Comparison of ENCODE assay signal across 11 mouse cellular contexts in genomic region chr11:107421751-107422355, GRCm38 (mm10). TPM values are rescaled to one million over a fixed set of nuclear protein-coding genes. Genes with fewer than 3 reads are reported as not detected.
DNase-seq lines count a peak whose midpoint lies in the region; ATAC-seq and TF ChIP-seq lines count a peak whose summit lies in the region.
"Had no signal": no experiment of that assay in that cellular context is flagged by ENCODE, and none has a peak within 500 bp of the region (broad histone marks: within the 10 kb centered on the region; RNA-seq: fewer than 3 reads in every experiment).

No protein-coding gene starts in this region.

- H3K4me1 ChIP-seq in liver, embryonic 14.5 days (replicated peaks; ENCODE audit: control insufficient read depth in 2 of 2, insufficient read depth in 2 of 2, low read length in 1 of 2), result peaks cover 18 to 34% of the 10 kb centered on the region in 2 experiments

- no peak overlapping the region for H3K4me3 ChIP-seq in left cerebral cortex, adult 2 months
- H3K4me3 ChIP-seq in liver, embryonic 14.5 days (ENCODE audit: insufficient read depth in 1 of 2, low read depth in 2 of 2, low read length in 2 of 2), result no peak overlapping the region
- H3K4me3 ChIP-seq: embryonic facial prominence, embryonic 13.5 days; hindbrain, embryonic 15.5 days; limb, embryonic 12.5 days had no signal

- H3K36me3 ChIP-seq in liver, embryonic 14.5 days (replicated peaks; ENCODE audit: control insufficient read depth, insufficient read depth, low read depth), result no peaks in the 10 kb centered on the region
- H3K36me3 ChIP-seq: embryonic facial prominence, embryonic 13.5 days; hindbrain, embryonic 15.5 days; limb, embryonic 12.5 days had no signal

- intact Hi-C loops in left cerebral cortex, adult 2 months (cut with DNase I), result no loop called here
- intact Hi-C loops in left cerebral cortex, postnatal 4 days (cut with DNase I), result no loop called here

- no peak for ATAC-seq in CD4-positive, CD25-positive, alpha-beta regulatory T cell, adult 4 months
- ATAC-seq in liver, embryonic 14.5 days (ENCODE audit: insufficient read depth), result peak; percentile 59; the same call in 1 of the 2 replicates
- no peak for ATAC-seq in activated CD4-positive, CD25-positive, alpha-beta regulatory T cell, adult 4 months

- no peaks in the 10 kb centered on the region for H3K27me3 ChIP-seq in liver, embryonic 14.5 days (ENCODE audit: control insufficient read depth, insufficient read depth, low read length)
- H3K27me3 ChIP-seq: embryonic facial prominence, embryonic 13.5 days; hindbrain, embryonic 15.5 days; limb, embryonic 12.5 days had no signal

- peak overlapping the region; percentile 59; the same call in 1 of the 2 replicates for H3K27ac ChIP-seq in left cerebral cortex, adult 2 months
- peak overlapping the region; percentile 50 for H3K27ac ChIP-seq in liver, embryonic 14.5 days
- H3K27ac ChIP-seq: embryonic facial prominence, embryonic 13.5 days; hindbrain, embryonic 15.5 days; limb, embryonic 12.5 days had no signal

- peak; percentile 35 for TF ChIP-seq EP300 in liver, embryonic 14.5 days (IDR thresholded peaks at IDR 0.05; ENCODE audit: low read depth)

- no peaks in the 10 kb centered on the region for H3K9me3 ChIP-seq in liver, embryonic 14.5 days (ENCODE audit: control insufficient read depth, low read length)
- H3K9me3 ChIP-seq: embryonic facial prominence, embryonic 13.5 days; hindbrain, embryonic 15.5 days; limb, embryonic 12.5 days had no signal

- 10% methylated on average over 5 of the region's 5 CpGs for WGBS in liver, embryonic 14.5 days (ENCODE audit: insufficient replicate concordance)

- peak overlapping the region; percentile 18 for H3K4me2 ChIP-seq in liver, embryonic 14.5 days (ENCODE audit: low read depth)
- H3K4me2 ChIP-seq: embryonic facial prominence, embryonic 13.5 days; hindbrain, embryonic 15.5 days; limb, embryonic 12.5 days had no signal

- peak; percentile 47 for DNase-seq in CD4-positive, CD25-positive, alpha-beta regulatory T cell, adult 2 months (ENCODE audit: low read depth, low spot score)
- no peak for DNase-seq in left cerebral cortex, adult 2 months (ENCODE audit: extremely low spot score in 1 of 2, low spot score in 2 of 2)
- no peak for DNase-seq in left cerebral cortex, postnatal 4 days
- DNase-seq in c-Kit-positive CD71-positive TER-119-positive erythroid progenitor cells, embryonic 14.5 days (ENCODE audit: low spot score), result peak; percentile 47
- peak in 1 of 3 experiments; percentile 35 for DNase-seq in liver, embryonic 14.5 days (ENCODE audit: low read depth in 3 of 3, low spot score in 3 of 3)
- DNase-seq in layer of hippocampus, adult 18-20 months (ENCODE audit: low spot score in 2 of 2), result no peak

- peak overlapping the region; percentile 12; the same call in 1 of the 2 replicates for H3K9ac ChIP-seq in liver, embryonic 14.5 days (replicated peaks)
- H3K9ac ChIP-seq: embryonic facial prominence, embryonic 13.5 days; hindbrain, embryonic 15.5 days; limb, embryonic 12.5 days had no signal

- no peak for TF ChIP-seq CTCF in left cerebral cortex, adult 2 months (IDR thresholded peaks at IDR 0.05)
- no peak for TF ChIP-seq CTCF in liver, embryonic 14.5 days (IDR thresholded peaks at IDR 0.05; ENCODE audit: low read depth)

RNA-seq across cellular contexts. Expression of gene Pitpnc1, which starts 48.6 kb away (rescaled TPM):
- polyA plus RNA-seq in CD4-positive, CD25-positive, alpha-beta regulatory T cell, adult 4 months (2017; shearing (Covaris generic)), result 100 to 1,000 TPM; 119 to 141 TPM
- 10 to 100 TPM; 54.5 to 55.2 TPM for total RNA-seq in left cerebral cortex, adult 2 months (2021)
- total RNA-seq in left cerebral cortex, postnatal 4 days (2021), result 10 to 100 TPM; 78.8 to 79.4 TPM
- polyA plus RNA-seq in liver, embryonic 14.5 days (2012; rRNA removed), result 2.7 and 3.0 TPM in 2 replicates
- 5.8 and 6.7 TPM in 2 replicates for polyA plus RNA-seq in liver, embryonic 14.5 days (2014; fragmentation: Nextera tagmentation; extraction: Ambion mirVana)
- 10 to 100 TPM; 46.1 to 48.1 TPM for total RNA-seq in layer of hippocampus, adult 18-20 months (2021)
- polyA plus RNA-seq in activated CD4-positive, CD25-positive, alpha-beta regulatory T cell, adult 4 months (2017; shearing (Covaris generic)), result 100 to 1,000 TPM; 101 to 116 TPM

RNA-seq across cellular contexts. Expression of gene Psmd12, which starts 57.4 kb away (rescaled TPM):
- 100 to 1,000 TPM; 106 to 112 TPM for polyA plus RNA-seq in CD4-positive, CD25-positive, alpha-beta regulatory T cell, adult 4 months (2017; shearing (Covaris generic))
- total RNA-seq in left cerebral cortex, adult 2 months (2021), result 10 to 100 TPM; 67.1 to 72.9 TPM
- total RNA-seq in left cerebral cortex, postnatal 4 days (2021), result 10 to 100 TPM; 76.0 to 78.0 TPM
- 22.3 and 45.6 TPM in 2 replicates for polyA plus RNA-seq in liver, embryonic 14.5 days (2012; rRNA removed)
- polyA plus RNA-seq in liver, embryonic 14.5 days (2014; fragmentation: Nextera tagmentation; extraction: Ambion mirVana), result 103 and 105 TPM in 2 replicates
- total RNA-seq in layer of hippocampus, adult 18-20 months (2021), result 10 to 100 TPM; 66.5 to 69.8 TPM
- 100 to 1,000 TPM; 121 to 141 TPM for polyA plus RNA-seq in activated CD4-positive, CD25-positive, alpha-beta regulatory T cell, adult 4 months (2017; shearing (Covaris generic))

Comparison
In these comparisons a context has a peak if more than half of its experiments do, and no peak if none do; other contexts are left out.
1. DNase-seq: peak in CD4-positive, CD25-positive, alpha-beta regulatory T cell, adult 2 months (single experiment) and c-Kit-positive CD71-positive TER-119-positive erythroid progenitor cells, embryonic 14.5 days (single experiment); none in left cerebral cortex, adult 2 months (0 of 2), left cerebral cortex, postnatal 4 days (single experiment) and layer of hippocampus, adult 18-20 months (0 of 2).